ENCODE assay signal across 9 mouse cellular contexts in the genomic region with DNA sequence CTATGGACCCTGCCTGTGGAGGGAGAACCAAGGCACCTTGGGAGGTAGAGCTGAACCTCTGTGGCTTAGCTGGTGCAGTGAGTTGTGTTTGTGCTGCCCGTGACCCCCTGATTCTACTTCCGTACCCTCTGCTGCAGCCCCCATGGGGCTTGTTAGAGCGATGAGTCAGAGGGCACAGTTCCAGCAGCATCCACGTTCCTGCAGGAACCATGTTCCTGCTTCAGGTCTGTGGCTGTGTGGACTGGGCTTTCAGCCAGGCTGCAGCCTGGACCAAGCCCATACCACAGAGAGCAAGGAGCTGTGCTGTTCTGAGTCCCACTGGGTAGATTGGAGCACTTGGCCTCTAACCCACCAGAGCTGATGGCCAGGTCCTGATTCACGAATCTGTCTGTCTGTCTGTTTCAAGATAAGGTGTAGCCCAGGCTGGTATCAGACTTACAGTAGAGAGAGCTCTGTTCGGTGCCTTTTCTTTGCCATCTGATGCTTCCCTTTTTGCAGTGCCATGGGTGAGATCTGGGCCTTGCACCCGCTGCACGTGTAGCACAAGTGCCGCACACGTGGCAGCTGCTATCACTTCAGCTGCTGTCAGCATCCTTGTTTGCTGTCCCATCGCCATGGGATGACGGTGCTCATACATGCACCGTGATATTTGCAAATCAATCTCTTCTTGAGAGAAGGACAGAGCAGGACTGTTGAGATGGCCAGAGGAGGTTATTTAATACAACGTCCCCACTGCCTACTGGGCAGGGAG. TPM values are rescaled to one million over a fixed set of nuclear protein-coding genes. Genes with fewer than 3 reads are reported as not detected.
DNase-seq lines count a peak whose midpoint lies in the region; ATAC-seq and TF ChIP-seq lines count a peak whose summit lies in the region.
"Had no signal": no experiment of that assay in that cellular context is flagged by ENCODE, and none has a peak within 500 bp of the region (broad histone marks: within the 10 kb centered on the region; RNA-seq: fewer than 3 reads in every experiment).

No protein-coding gene starts in this region.

- TF ChIP-seq CTCF in layer of hippocampus, adult 2 months (conservative IDR thresholded peaks at IDR 0.05): no peak

- peak overlapping the region; percentile 85 for H3K27ac ChIP-seq in embryonic facial prominence, embryonic 10.5 days (replicated peaks)
- peak overlapping the region; percentile 22; the same call in 1 of the 2 replicates for H3K27ac ChIP-seq in limb, embryonic 11.5 days (replicated peaks; ENCODE audit: low read depth, low read length)
- no peak overlapping the region for H3K27ac ChIP-seq in layer of hippocampus, adult 2 months

- peaks cover 25% of the 10 kb centered on the region for H3K36me3 ChIP-seq in embryonic facial prominence, embryonic 10.5 days (replicated peaks)
- no peaks in the 10 kb centered on the region for H3K36me3 ChIP-seq in limb, embryonic 11.5 days (ENCODE audit: control insufficient read depth, insufficient read depth, low read length)

- no peaks in the 10 kb centered on the region for H3K27me3 ChIP-seq in embryonic facial prominence, embryonic 10.5 days (replicated peaks; ENCODE audit: low read depth, poor library complexity, severe bottlenecking)
- H3K27me3 ChIP-seq in limb, embryonic 11.5 days (ENCODE audit: control insufficient read depth, insufficient read depth, low read length): no peaks in the 10 kb centered on the region

- no peak overlapping the region for H3K4me2 ChIP-seq in limb, embryonic 11.5 days (ENCODE audit: low read depth, severe bottlenecking)

- WGBS in embryonic facial prominence, embryonic 10.5 days: 84% methylated on average over 14 of the region's 14 CpGs
- 88% methylated on average over 14 of the region's 14 CpGs for whole genome bisulfite sequencing in limb, embryonic 11.5 days

- no peak overlapping the region for H3K9ac ChIP-seq in limb, embryonic 11.5 days (ENCODE audit: low read length)

- no peak for ATAC-seq in limb, embryonic 11.5 days (ENCODE audit: insufficient number of reproducible peaks, low FRiP score, low TSS enrichment, low read depth)

- DNase-seq in kidney, postnatal 10 days: peak; percentile 62
- no peak for DNase-seq in kidney, adult 11 months
- DNase-seq in adrenal gland, postnatal 14 days: peak; percentile 71
- no peak for DNase-seq in embryonic facial prominence, embryonic 10.5 days (ENCODE audit: low spot score)
- no peak for DNase-seq in limb, embryonic 11.5 days (ENCODE audit: low spot score)
- DNase-seq in T-cell, adult 2 months (ENCODE audit: low spot score): no peak
- no peak for DNase-seq in layer of hippocampus, adult 2 months (ENCODE audit: low spot score in 2 of 2)
- no peak for DNase-seq in spleen, postnatal 10 days (ENCODE audit: low spot score in 2 of 2)

- no peaks in the 10 kb centered on the region for H3K9me3 ChIP-seq in embryonic facial prominence, embryonic 10.5 days
- no peaks in the 10 kb centered on the region for H3K9me3 ChIP-seq in limb, embryonic 11.5 days (ENCODE audit: control insufficient read depth, low read length)

- no peak overlapping the region for H3K4me3 ChIP-seq in embryonic facial prominence, embryonic 10.5 days
- H3K4me3 ChIP-seq in limb, embryonic 11.5 days (ENCODE audit: low read depth, low read length): no peak overlapping the region
- no peak overlapping the region for H3K4me3 ChIP-seq in layer of hippocampus, adult 2 months

- H3K4me1 ChIP-seq in embryonic facial prominence, embryonic 10.5 days: peaks cover 69% of the 10 kb centered on the region
- H3K4me1 ChIP-seq in limb, embryonic 11.5 days (ENCODE audit: control insufficient read depth, insufficient read depth, low read length): peaks cover 15% of the 10 kb centered on the region

RNA-seq across cellular contexts. Expression of gene Nkd1, which starts 50.5 kb away (rescaled TPM):
- total RNA-seq in adrenal gland, postnatal 14 days (2021): 40.7 and 46.1 TPM in 2 replicates
- 43.5 and 49.7 TPM in 2 replicates for polyA plus RNA-seq in embryonic facial prominence, embryonic 10.5 days (2016; fragmentation: Nextera tagmentation; extraction: Ambion mirVana)
- 47.6 and 52.8 TPM in 2 replicates for polyA plus RNA-seq in limb, embryonic 11.5 days (2014; fragmentation: Nextera tagmentation; extraction: Ambion mirVana)
- total RNA-seq in layer of hippocampus, adult 2 months (2021): 10 to 100 TPM in 1 of 2 experiments, 1 to 10 TPM in 1; 8.8 to 10.1 TPM
- total RNA-seq: neutrophil, adult 5-6 weeks had no signal

Comparison
In these comparisons a context has a peak if more than half of its experiments do, and no peak if none do; other contexts are left out.
1. DNase-seq: peak in kidney, postnatal 10 days (single experiment) and adrenal gland, postnatal 14 days (single experiment); none in kidney, adult 11 months (single experiment), embryonic facial prominence, embryonic 10.5 days (single experiment), limb, embryonic 11.5 days (single experiment), T-cell, adult 2 months (single experiment), layer of hippocampus, adult 2 months (0 of 2) and spleen, postnatal 10 days (0 of 2).